Mouse (Mus musculus) brain, embryonic 14.5 days (tissue): ENCODE measurements around the gene 4930404N11Rik.

Experiments used
- CTCF ChIP-seq: fragments of 200-500 bp; IDR thresholded peaks from 2 replicates; pipeline ENCODE4 v1.5.1; 2012; ENCODE audit warnings: inconsistent platforms, mild to moderate bottlenecking, moderate library complexity, borderline replicate concordance; ENCODE audit not compliant: insufficient read depth, insufficient read length; ENCODE audit errors: extremely low read depth
- POLR2A ChIP-seq: fragments of 200-500 bp; IDR thresholded peaks from 2 replicates; pipeline ENCODE4 v1.6.1; 2012; ENCODE audit warnings: mild to moderate bottlenecking, inconsistent platforms, borderline replicate concordance; ENCODE audit not compliant: poor library complexity, insufficient read depth, insufficient read length, severe bottlenecking; ENCODE audit errors: extremely low read depth

- TF ChIP-seq CTCF, result no peak
- TF ChIP-seq POLR2A, result no peak
Measured at GRCm38 (mm10) chr10:81358209-81358608, 7.4 kb downstream of the 4930404N11Rik start.
